Mouse (Mus musculus) cerebellum, adult 11-12 months (tissue): Measurements from ENCODE around the gene Eya3.
"Not testable (repeated sequence)": the region's sequence is repeated elsewhere in the genome, so short reads cannot be mapped to it uniquely, and the experiment has no call there.

Experiments
- DNase-seq: peaks from one replicate; pipeline ENCODE4 v3.0.0; 2022

Gene Eya3

GRCm38 (mm10) chr4:132746911-132747517 lies 108.2 kb downstream of the Eya3 start:
- no peak for DNase-seq

GRCm38 (mm10) chr4:132747664-132748259 lies 109.0 kb downstream of the Eya3 start:
- DNase-seq: no peak

- DNase-seq: no peak
These were observed 110.0 kb downstream of the Eya3 start for GRCm38 (mm10) chr4:132748778-132749177.

- DNase-seq: no peak
These were observed 110.6 kb downstream of the Eya3 start for GRCm38 (mm10) chr4:132749258-132749982.

- DNase-seq: no peak
These were observed 114.2 kb downstream of the Eya3 start for GRCm38 (mm10) chr4:132752992-132753391.

GRCm38 (mm10) chr4:132756974-132757373 lies 118.2 kb downstream of the Eya3 start, which contains the start of gene Smpdl3b:
Gene Smpdl3b (minus strand): TSS chr4:132757252.
- no peak for DNase-seq

- no peak for DNase-seq
These were observed 119.0 kb downstream of the Eya3 start for GRCm38 (mm10) chr4:132757633-132758351.

- no peak for DNase-seq
These were observed 121.5 kb downstream of the Eya3 start for GRCm38 (mm10) chr4:132760296-132760695.

- DNase-seq: no peak
These were observed 123.8 kb downstream of the Eya3 start for GRCm38 (mm10) chr4:132762602-132763001.

- DNase-seq: not testable (repeated sequence)
These were observed 124.3 kb downstream of the Eya3 start for GRCm38 (mm10) chr4:132763125-132763524.

GRCm38 (mm10) chr4:132767914-132768876 lies 129.4 kb downstream of the Eya3 start, which contains the start of gene Rpa2:
Gene Rpa2 (plus strand): TSS chr4:132768332.
- peak; percentile 99 for DNase-seq

- no peak for DNase-seq
These were observed 133.0 kb downstream of the Eya3 start for GRCm38 (mm10) chr4:132771776-132772175.
